Mouse (Mus musculus) forebrain, embryonic 11.5 days (tissue): ENCODE measurements at regions not wholly inside any gene's neighbourhood (a gene's known extent, or its start where the extent isn't known, plus 50 kb on each side); places are given as distances from the start of the nearest gene placed in this dataset.

Experiments
- ATAC-seq: fragments of 200-750 bp; cut with Nextera tagmentation; replicated peaks from 2 replicates; pipeline ENCODE4 v1.8.0; 2017; ENCODE audit warnings: moderate TSS enrichment; ENCODE audit not compliant: low FRiP score
- DNase-seq: peaks from one replicate; pipeline ENCODE4 v3.0.0-alpha.2; 2017; ENCODE audit warnings: low spot score
- H3K27ac ChIP-seq: fragments of 300-500 bp; sonication (generic); 2 replicates; pipeline ENCODE4 v1.5.1; 2014; ENCODE audit warnings: low read depth, low read length
- H3K27me3 ChIP-seq: fragments of 300-500 bp; sonication (generic); 2 replicates; pipeline ENCODE4 v1.6.1; 2014; ENCODE audit warnings: mild to moderate bottlenecking, low read length, mixed read lengths; ENCODE audit not compliant: control insufficient read depth, insufficient read depth
- H3K36me3 ChIP-seq: fragments of 300-500 bp; sonication (generic); 2 replicates; pipeline ENCODE4 v1.6.1; 2014; ENCODE audit warnings: mild to moderate bottlenecking, low read length, moderate library complexity, mixed read lengths; ENCODE audit not compliant: control insufficient read depth, insufficient read depth
- H3K4me1 ChIP-seq: fragments of 300-500 bp; sonication (generic); replicated peaks from 2 replicates; pipeline ENCODE4 v1.6.1; 2014; ENCODE audit warnings: low read length, mixed read lengths; ENCODE audit not compliant: control insufficient read depth, insufficient read depth
- H3K4me2 ChIP-seq: fragments of 300-500 bp; sonication (generic); 2 replicates; pipeline ENCODE4 v1.6.1; 2014; ENCODE audit warnings: low read depth, mild to moderate bottlenecking, low read length, moderate library complexity, mixed read lengths; ENCODE audit not compliant: severe bottlenecking
- H3K4me3 ChIP-seq: fragments of 300-500 bp; sonication (generic); 2 replicates; pipeline ENCODE4 v1.5.1; 2014; ENCODE audit warnings: low read depth, low read length
- H3K9ac ChIP-seq: fragments of 300-500 bp; sonication (generic); 2 replicates; pipeline ENCODE4 v1.6.1; 2014; ENCODE audit warnings: low read length
- H3K9me3 ChIP-seq: fragments of 300-500 bp; sonication (generic); 2 replicates; pipeline ENCODE4 v1.6.1; 2016; ENCODE audit warnings: low read length, mixed read lengths; ENCODE audit not compliant: control insufficient read depth
- WGBS: fragments of 180-500 bp; shearing (Covaris S2); extraction: QIAGEN DNeasy Blood & Tissue Kit; methylation state at CpG from one replicate; pipeline ENCODE4 v1.1.7; 2014; 5-methylcytosine and 5-hydroxymethylcytosine counted together

GRCm38 (mm10) chr4:152647620-152648019 is 169.9 kb upstream of the Kcnab2 start:
- Histone ChIP-seq H3K27me3 (no peaks in the 10 kb centered on the region), H3K9me3 (no peaks in the 10 kb centered on the region), H3K27ac (no peak overlapping the region), H3K36me3 (no peaks in the 10 kb centered on the region), H3K4me2 (no peak overlapping the region), H3K4me3 (no peak overlapping the region), H3K4me1 (no peaks in the 10 kb centered on the region), H3K9ac (no peak overlapping the region)
- WGBS = 59% methylated on average over 7 of the region's 7 CpGs
- no peak for ATAC-seq
- DNase-seq = peak; percentile 70

GRCm38 (mm10) chr4:152647084-152647483 is 169.4 kb upstream of the Kcnab2 start:
- Histone ChIP-seq H3K36me3 (no peaks in the 10 kb centered on the region), H3K9ac (no peak overlapping the region), H3K4me2 (no peak overlapping the region), H3K9me3 (no peaks in the 10 kb centered on the region), H3K27ac (no peak overlapping the region), H3K4me1 (no peaks in the 10 kb centered on the region; the same call in 1 of the 2 replicates), H3K27me3 (no peaks in the 10 kb centered on the region), H3K4me3 (no peak overlapping the region)
- DNase-seq (no peak), ATAC-seq (no peak)
- WGBS = 92% methylated on average over 14 of the region's 14 CpGs

- Histone ChIP-seq H3K4me1 (peaks cover 5% of the 10 kb centered on the region), H3K4me2 (no peak overlapping the region), H3K36me3 (no peaks in the 10 kb centered on the region), H3K27ac (no peak overlapping the region), H3K27me3 (no peaks in the 10 kb centered on the region), H3K9ac (no peak overlapping the region), H3K4me3 (no peak overlapping the region), H3K9me3 (no peaks in the 10 kb centered on the region)
- DNase-seq (no peak), ATAC-seq (no peak)
- 52% methylated on average over 6 of the region's 6 CpGs for WGBS
These were observed 159.4 kb upstream of the Kcnab2 start for GRCm38 (mm10) chr4:152637088-152637487.

- H3K4me3 ChIP-seq = no peak overlapping the region
- H3K9me3 ChIP-seq = no peaks in the 10 kb centered on the region
- 74% methylated on average over 6 of the region's 6 CpGs for WGBS
- no peak for DNase-seq
- peaks cover 2% of the 10 kb centered on the region; the same call in 1 of the 2 replicates for H3K4me1 ChIP-seq
- no peak for ATAC-seq
- H3K27ac ChIP-seq = no peak overlapping the region
- no peak overlapping the region for H3K9ac ChIP-seq
- no peaks in the 10 kb centered on the region for H3K36me3 ChIP-seq
- no peaks in the 10 kb centered on the region for H3K27me3 ChIP-seq
- no peak overlapping the region for H3K4me2 ChIP-seq
These were observed 156.2 kb upstream of the Kcnab2 start for GRCm38 (mm10) chr4:152633896-152634295.

GRCm38 (mm10) chr4:152628111-152628510 is 150.4 kb upstream of the Kcnab2 start:
- Histone ChIP-seq H3K4me3 (no peak overlapping the region), H3K9ac (no peak overlapping the region), H3K36me3 (no peaks in the 10 kb centered on the region), H3K27ac (no peak overlapping the region), H3K9me3 (no peaks in the 10 kb centered on the region), H3K4me1 (peaks cover 7% of the 10 kb centered on the region; the same call in 1 of the 2 replicates), H3K4me2 (no peak overlapping the region), H3K27me3 (no peaks in the 10 kb centered on the region)
- ATAC-seq = no peak
- 92% methylated on average over 4 of the region's 4 CpGs for WGBS
- DNase-seq = no peak

- WGBS = 2% methylated on average over 22 of the region's 22 CpGs
- H3K4me2 ChIP-seq = peak overlapping the region; percentile 26; the same call in 1 of the 2 replicates
- ATAC-seq = peak; percentile 79
- DNase-seq = peak; percentile 92
- H3K4me3 ChIP-seq = no peak overlapping the region
- peak overlapping the region; percentile 64 for H3K27ac ChIP-seq
- peaks cover 7% of the 10 kb centered on the region; the same call in 1 of the 2 replicates for H3K4me1 ChIP-seq
- H3K9ac ChIP-seq = no peak overlapping the region
- H3K27me3 ChIP-seq = no peaks in the 10 kb centered on the region
- H3K9me3 ChIP-seq = no peaks in the 10 kb centered on the region
- H3K36me3 ChIP-seq = no peaks in the 10 kb centered on the region
These were observed 147.6 kb upstream of the Kcnab2 start for GRCm38 (mm10) chr4:152625032-152626003.

- no peak for DNase-seq
- Histone ChIP-seq H3K4me2 (no peak overlapping the region), H3K4me1 (peaks cover 7% of the 10 kb centered on the region; the same call in 1 of the 2 replicates), H3K4me3 (no peak overlapping the region), H3K27me3 (no peaks in the 10 kb centered on the region), H3K27ac (0 out of 2 replicates have a peak overlapping the region, but pooled peaks have one; percentile 6), H3K9ac (no peak overlapping the region), H3K36me3 (no peaks in the 10 kb centered on the region), H3K9me3 (no peaks in the 10 kb centered on the region)
- ATAC-seq = no peak
- 64% methylated on average over 9 of the region's 9 CpGs for WGBS
These were observed 144.5 kb upstream of the Kcnab2 start for GRCm38 (mm10) chr4:152622022-152622777.

GRCm38 (mm10) chr4:152617636-152618035 is 140.0 kb upstream of the Kcnab2 start:
- WGBS = 72% methylated on average over 3 of the region's 3 CpGs
- Histone ChIP-seq H3K27me3 (no peaks in the 10 kb centered on the region), H3K9me3 (no peaks in the 10 kb centered on the region; the same call in 1 of the 2 replicates), H3K27ac (no peak overlapping the region), H3K9ac (no peak overlapping the region), H3K4me3 (no peak overlapping the region), H3K36me3 (no peaks in the 10 kb centered on the region), H3K4me2 (no peak overlapping the region), H3K4me1 (no peaks in the 10 kb centered on the region; the same call in 1 of the 2 replicates)
- no peak for ATAC-seq
- no peak for DNase-seq
